Mouse (Mus musculus): Measurements from ENCODE around the gene Slc25a11.

DNA sequence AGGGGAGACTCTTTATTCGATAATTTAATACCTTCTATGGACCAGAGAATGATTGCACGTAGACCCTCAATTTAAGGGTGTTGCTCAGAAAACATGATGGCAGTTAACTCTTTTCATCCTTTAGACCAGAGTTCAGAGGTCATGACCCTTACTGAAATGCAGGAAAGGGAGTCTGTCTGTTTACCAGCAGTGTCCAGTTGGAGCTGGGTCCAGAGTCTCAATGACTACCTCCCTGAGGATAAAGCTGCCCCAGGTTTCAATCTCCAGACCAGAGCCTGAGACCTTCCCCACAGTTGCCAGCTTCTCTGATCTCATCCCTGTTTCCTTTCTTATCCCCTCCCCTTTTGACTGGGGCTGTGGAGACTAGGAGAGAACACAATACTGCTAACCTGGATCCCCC lies 31.3 kb upstream of the Slc25a11 start:
- TF ChIP-seq CTCF (IDR thresholded peaks at IDR 0.05; ENCODE audit: low read depth) (no peak), EP300 (IDR thresholded peaks at IDR 0.05; ENCODE audit: low read depth) (no peak)

Measured in liver, embryonic 14.5 days (tissue).